Mouse (Mus musculus): ENCODE results near the gene Fam196b.
A peak's percentile ranks its signal among the peaks of the same experiment; 100 is the strongest.

Fam196b gene

GRCm38 (mm10) chr11:34332344-34333031, 17.9 kb downstream of the Fam196b start:
- DNase-seq (ENCODE audit: low read depth, low spot score) = no peak

GRCm38 (mm10) chr11:34337907-34338306, 23.3 kb downstream of the Fam196b start:
- no peak for DNase-seq (ENCODE audit: low read depth, low spot score)

- no peak for DNase-seq (ENCODE audit: low read depth, low spot score)
Observed at GRCm38 (mm10) chr11:34339693-34340092, 25.1 kb downstream of the Fam196b start.

- no peak for DNase-seq (ENCODE audit: low read depth, low spot score)
Observed at GRCm38 (mm10) chr11:34343742-34344307, 29.2 kb downstream of the Fam196b start.

- DNase-seq (ENCODE audit: low read depth, low spot score) = no peak
Observed at GRCm38 (mm10) chr11:34344310-34344709, 29.7 kb downstream of the Fam196b start.

- peak; percentile 19 for DNase-seq (ENCODE audit: low read depth, low spot score)
Observed at GRCm38 (mm10) chr11:34348287-34348918, 33.8 kb downstream of the Fam196b start.

- DNase-seq (ENCODE audit: low read depth, low spot score) = no peak
Observed at GRCm38 (mm10) chr11:34349453-34350056, 34.9 kb downstream of the Fam196b start.

- no peak for DNase-seq (ENCODE audit: low read depth, low spot score)
Observed at GRCm38 (mm10) chr11:34355406-34355805, 40.8 kb downstream of the Fam196b start.

GRCm38 (mm10) chr11:34356109-34356508, 41.5 kb downstream of the Fam196b start:
- DNase-seq (ENCODE audit: low read depth, low spot score) = peak; percentile 11

GRCm38 (mm10) chr11:34372224-34372623, 57.6 kb downstream of the Fam196b start:
- no peak for DNase-seq (ENCODE audit: low read depth, low spot score)

- DNase-seq (ENCODE audit: low read depth, low spot score) = no peak
Observed at GRCm38 (mm10) chr11:34375557-34375956, 60.9 kb downstream of the Fam196b start.

GRCm38 (mm10) chr11:34377649-34378048, 63.0 kb downstream of the Fam196b start:
- no peak for DNase-seq (ENCODE audit: low read depth, low spot score)

- no peak for DNase-seq (ENCODE audit: low read depth, low spot score)
Observed at GRCm38 (mm10) chr11:34383501-34383900, 68.9 kb downstream of the Fam196b start.

- no peak for DNase-seq (ENCODE audit: low read depth, low spot score)
Observed at GRCm38 (mm10) chr11:34384178-34384577, 69.6 kb downstream of the Fam196b start.

GRCm38 (mm10) chr11:34385001-34385688, 70.5 kb downstream of the Fam196b start:
- DNase-seq (ENCODE audit: low read depth, low spot score) = no peak

- DNase-seq (ENCODE audit: low read depth, low spot score) = no peak
Observed at GRCm38 (mm10) chr11:34389261-34390116, 74.9 kb downstream of the Fam196b start.

GRCm38 (mm10) chr11:34392105-34392504, 77.5 kb downstream of the Fam196b start:
- DNase-seq (ENCODE audit: low read depth, low spot score) = no peak

GRCm38 (mm10) chr11:34395802-34396201, 81.2 kb downstream of the Fam196b start:
- DNase-seq (ENCODE audit: low read depth, low spot score) = no peak

- DNase-seq (ENCODE audit: low read depth, low spot score) = no peak
Observed at GRCm38 (mm10) chr11:34397661-34398060, 83.0 kb downstream of the Fam196b start.

- DNase-seq (ENCODE audit: low read depth, low spot score) = no peak
Observed at GRCm38 (mm10) chr11:34398555-34398954, 83.9 kb downstream of the Fam196b start.

- DNase-seq (ENCODE audit: low read depth, low spot score) = peak; percentile 26
Observed at GRCm38 (mm10) chr11:34401343-34401742, 86.7 kb downstream of the Fam196b start.
